Mouse (Mus musculus) hindbrain, embryonic 12.5 days (tissue): Measurements from ENCODE around the gene Map2k7. TPM values are rescaled to one million over a fixed set of nuclear protein-coding genes. Genes with fewer than 3 reads are reported as not detected.
A peak's percentile ranks its signal among the peaks of the same experiment; 100 is the strongest.

Source experiments
- ATAC-seq: fragments of 200-750 bp; cut with Nextera tagmentation; 2 replicates; pipeline ENCODE4 v1.8.0; 2017; ENCODE audit warnings: moderate TSS enrichment; ENCODE audit not compliant: low FRiP score
- H3K27ac ChIP-seq: fragments of 300-500 bp; sonication (generic); 2 replicates; pipeline ENCODE4 v1.5.1; 2016; ENCODE audit warnings: mild to moderate bottlenecking
- H3K27me3 ChIP-seq: fragments of 300-500 bp; sonication (generic); 2 replicates; pipeline ENCODE4 v1.6.1; 2016; ENCODE audit warnings: mild to moderate bottlenecking
- H3K36me3 ChIP-seq: fragments of 300-500 bp; sonication (generic); 2 replicates; pipeline ENCODE4 v1.6.1; 2016; ENCODE audit warnings: mild to moderate bottlenecking
- H3K4me1 ChIP-seq: fragments of 300-500 bp; sonication (generic); 2 replicates; pipeline ENCODE4 v1.6.1; 2016
- H3K4me2 ChIP-seq: fragments of 300-500 bp; sonication (generic); replicated peaks from 2 replicates; pipeline ENCODE4 v1.6.1; 2016; ENCODE audit warnings: mild to moderate bottlenecking
- H3K4me3 ChIP-seq: fragments of 300-500 bp; sonication (generic); 2 replicates; pipeline ENCODE4 v1.5.1; 2016; ENCODE audit warnings: mild to moderate bottlenecking
- H3K9ac ChIP-seq: fragments of 300-500 bp; sonication (generic); 2 replicates; pipeline ENCODE4 v1.6.1; 2016; ENCODE audit warnings: mild to moderate bottlenecking, moderate library complexity
- H3K9me3 ChIP-seq: fragments of 300-500 bp; sonication (generic); replicated peaks from 2 replicates; pipeline ENCODE4 v1.6.1; 2016; ENCODE audit warnings: mild to moderate bottlenecking
- WGBS: fragments of 180-500 bp; shearing (Covaris S2); methylation state at CpG from one replicate; pipeline ENCODE4 v1.1.7; 2016; 5-methylcytosine and 5-hydroxymethylcytosine counted together
- polyA plus RNA-seq: library from polyadenylated mRNA; unstranded; fragments of >200 nt; fragmentation: Nextera tagmentation; extraction: Ambion mirVana; gene quantifications from 2 replicates; pipeline ENCODE4 v1.2.1, GENCODE M21; 2016

The Map2k7 gene
- polyA plus RNA-seq, 1 experiment from 2014 or later: 41.2 TPM

GRCm38 (mm10) chr8:4230612-4231351, 7.8 kb upstream of the Map2k7 start:
- H3K4me3 ChIP-seq: no peak overlapping the region
- H3K27me3 ChIP-seq: peaks cover 29% of the 10 kb centered on the region
- 63% methylated on average over 10 of the region's 10 CpGs for WGBS
- no peaks in the 10 kb centered on the region for H3K36me3 ChIP-seq
- H3K4me2 ChIP-seq: no peak overlapping the region
- peaks cover 6% of the 10 kb centered on the region for H3K4me1 ChIP-seq
- no peak for ATAC-seq
- no peak overlapping the region for H3K9ac ChIP-seq
- H3K27ac ChIP-seq: no peak overlapping the region
- H3K9me3 ChIP-seq: no peaks in the 10 kb centered on the region

- WGBS: 20% methylated on average over 15 of the region's 15 CpGs
- peak overlapping the region; percentile 72 for H3K4me2 ChIP-seq
- ATAC-seq: peak; percentile 6
Observed at GRCm38 (mm10) chr8:4237814-4238433, 616 bp upstream of the Map2k7 start.

GRCm38 (mm10) chr8:4239193-4239890, 802 bp downstream of the Map2k7 start:
- peak; percentile 26; the same call in 1 of the 2 replicates for ATAC-seq
- peak overlapping the region; percentile 83 for H3K9ac ChIP-seq
- 14% methylated on average over 19 of the region's 19 CpGs for WGBS
- H3K36me3 ChIP-seq: peaks cover 34% of the 10 kb centered on the region
- H3K4me1 ChIP-seq: peaks cover 25% of the 10 kb centered on the region
- peak overlapping the region; percentile 92 for H3K27ac ChIP-seq
- peak overlapping the region; percentile 81 for H3K4me3 ChIP-seq
- peak overlapping the region; percentile 85 for H3K4me2 ChIP-seq
- 0 out of 2 replicates have a peak, but pooled peaks cover 4% of the 10 kb centered on the region for H3K27me3 ChIP-seq
- no peaks in the 10 kb centered on the region for H3K9me3 ChIP-seq

More at GRCm38 (mm10) chr8:4237814-4238433, 616 bp upstream of the Map2k7 start:
- Histone ChIP-seq H3K27me3 (0 out of 2 replicates have a peak, but pooled peaks cover 4% of the 10 kb centered on the region), H3K4me3 (peak overlapping the region; percentile 81), H3K36me3 (peaks cover 19% of the 10 kb centered on the region), H3K9me3 (no peaks in the 10 kb centered on the region), H3K27ac (peak overlapping the region; percentile 89), H3K9ac (peak overlapping the region; percentile 73), H3K4me1 (peaks cover 25% of the 10 kb centered on the region)

GRCm38 (mm10) chr8:4245061-4245460, 6.5 kb downstream of the Map2k7 start:
- WGBS: 93% methylated on average over 5 of the region's 5 CpGs
- Histone ChIP-seq H3K4me1 (peaks cover 20% of the 10 kb centered on the region), H3K4me3 (no peak overlapping the region), H3K36me3 (peaks cover 73% of the 10 kb centered on the region), H3K4me2 (no peak overlapping the region), H3K9ac (no peak overlapping the region), H3K27ac (no peak overlapping the region), H3K27me3 (0 out of 2 replicates have a peak, but pooled peaks cover 4% of the 10 kb centered on the region), H3K9me3 (no peaks in the 10 kb centered on the region)
- ATAC-seq: no peak

- Histone ChIP-seq H3K4me2 (no peak overlapping the region), H3K36me3 (peaks cover 70% of the 10 kb centered on the region), H3K27ac (no peak overlapping the region), H3K4me1 (peaks cover 18% of the 10 kb centered on the region), H3K9ac (no peak overlapping the region), H3K27me3 (0 out of 2 replicates have a peak, but pooled peaks cover 4% of the 10 kb centered on the region), H3K9me3 (no peaks in the 10 kb centered on the region), H3K4me3 (no peak overlapping the region)
- ATAC-seq: no peak
- 84% methylated on average over 13 of the region's 13 CpGs for WGBS
Observed at GRCm38 (mm10) chr8:4245737-4246136, 7.2 kb downstream of the Map2k7 start.

- Histone ChIP-seq H3K27ac (no peak overlapping the region), H3K4me2 (no peak overlapping the region), H3K27me3 (0 out of 2 replicates have a peak, but pooled peaks cover 4% of the 10 kb centered on the region), H3K4me3 (no peak overlapping the region), H3K4me1 (peaks cover 12% of the 10 kb centered on the region), H3K36me3 (peaks cover 62% of the 10 kb centered on the region), H3K9me3 (no peaks in the 10 kb centered on the region), H3K9ac (no peak overlapping the region)
- WGBS: 85% methylated on average over 8 of the region's 8 CpGs
- ATAC-seq: no peak
Observed at GRCm38 (mm10) chr8:4247241-4247640, 8.7 kb downstream of the Map2k7 start.

GRCm38 (mm10) chr8:4247951-4248540, 9.5 kb downstream of the Map2k7 start, which contains the start of gene Tgfbr3l:
TSS of gene Tgfbr3l (plus strand) at chr8:4248214.
- H3K9ac ChIP-seq: no peak within 1 kb of the TSS
- no peak for ATAC-seq
- H3K36me3 ChIP-seq: peaks cover 54% of the 10 kb centered on the region
- H3K4me2 ChIP-seq: no peak within 1 kb of the TSS
- no peak within 1 kb of the TSS for H3K4me3 ChIP-seq
- peaks cover 17% of the 10 kb centered on the region for H3K4me1 ChIP-seq
- 79% methylated on average over 15 of the region's 15 CpGs for WGBS
- H3K27ac ChIP-seq: no peak within 1 kb of the TSS
- 0 out of 2 replicates have a peak, but pooled peaks cover 4% of the 10 kb centered on the region for H3K27me3 ChIP-seq
- no peaks in the 10 kb centered on the region for H3K9me3 ChIP-seq

- H3K27me3 ChIP-seq: 0 out of 2 replicates have a peak, but pooled peaks cover 4% of the 10 kb centered on the region
- no peak for ATAC-seq
- no peak overlapping the region for H3K4me3 ChIP-seq
- no peaks in the 10 kb centered on the region for H3K9me3 ChIP-seq
- no peak overlapping the region for H3K9ac ChIP-seq
- no peak overlapping the region for H3K27ac ChIP-seq
- no peak overlapping the region for H3K4me2 ChIP-seq
- 13% methylated on average over 29 of the region's 29 CpGs for WGBS
- peaks cover 43% of the 10 kb centered on the region for H3K36me3 ChIP-seq
- H3K4me1 ChIP-seq: peaks cover 24% of the 10 kb centered on the region
Observed at GRCm38 (mm10) chr8:4249213-4249612, 10.7 kb downstream of the Map2k7 start.

GRCm38 (mm10) chr8:4250306-4250970, 11.9 kb downstream of the Map2k7 start:
- Histone ChIP-seq H3K9me3 (no peaks in the 10 kb centered on the region), H3K27me3 (0 out of 2 replicates have a peak, but pooled peaks cover 4% of the 10 kb centered on the region), H3K4me2 (0 out of 2 replicates have a peak overlapping the region, but pooled peaks have one; percentile 3), H3K9ac (no peak overlapping the region), H3K36me3 (peaks cover 40% of the 10 kb centered on the region), H3K27ac (no peak overlapping the region), H3K4me1 (peaks cover 29% of the 10 kb centered on the region), H3K4me3 (no peak overlapping the region)
- WGBS: 29% methylated on average over 26 of the region's 26 CpGs
- 0 out of 2 replicates have a peak, but pooled peaks have one; percentile 1 for ATAC-seq

- Histone ChIP-seq H3K27me3 (0 out of 2 replicates have a peak, but pooled peaks cover 4% of the 10 kb centered on the region), H3K27ac (peak overlapping the region; percentile 95; the same call in 1 of the 2 replicates), H3K4me2 (peak overlapping the region; percentile 86), H3K4me3 (peak overlapping the region; percentile 89), H3K4me1 (peaks cover 38% of the 10 kb centered on the region), H3K9ac (peak overlapping the region; percentile 91), H3K36me3 (peaks cover 36% of the 10 kb centered on the region), H3K9me3 (no peaks in the 10 kb centered on the region)
- WGBS: 47% methylated on average over 8 of the region's 8 CpGs
- ATAC-seq: no peak
Observed at GRCm38 (mm10) chr8:4252116-4252760, 13.7 kb downstream of the Map2k7 start.
